Mouse (Mus musculus) CD8-positive naive resting alpha-beta T cell, adult 57 days (primary cell): ENCODE results near the gene Spdye4a. TPM values are rescaled to one million over a fixed set of nuclear protein-coding genes. Genes with fewer than 3 reads are reported as not detected.

Source experiments
- total RNA-seq: library from RNA; stranded (reverse); gene quantifications from one replicate; pipeline ENCODE4 v1.2.4, GENCODE M21; 2023

Spdye4a gene
- not detected for total RNA-seq

DNA sequence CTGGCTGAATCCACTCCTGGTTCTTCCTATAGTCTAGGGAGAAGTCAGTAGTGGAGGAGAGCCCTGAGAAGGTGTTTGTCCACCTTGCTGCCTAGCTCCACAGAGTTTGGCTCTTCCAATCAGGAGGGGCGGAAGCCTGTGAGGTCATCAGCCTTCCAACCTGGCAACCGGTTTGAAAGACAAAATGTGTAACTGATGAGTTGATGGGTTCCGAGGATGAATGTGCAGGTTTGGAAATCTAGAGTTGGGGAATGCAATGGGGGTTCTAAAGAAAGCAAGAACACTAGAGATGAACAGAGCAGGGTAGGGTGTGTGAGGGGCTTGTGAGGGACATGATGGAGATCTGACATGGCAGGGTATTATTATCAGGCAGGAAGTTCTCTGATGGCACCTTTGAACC, at the start of gene Spdye4a:
Spdye4a (minus strand) TSS at position 101 of the 400 bp plus-strand sequence.

DNA sequence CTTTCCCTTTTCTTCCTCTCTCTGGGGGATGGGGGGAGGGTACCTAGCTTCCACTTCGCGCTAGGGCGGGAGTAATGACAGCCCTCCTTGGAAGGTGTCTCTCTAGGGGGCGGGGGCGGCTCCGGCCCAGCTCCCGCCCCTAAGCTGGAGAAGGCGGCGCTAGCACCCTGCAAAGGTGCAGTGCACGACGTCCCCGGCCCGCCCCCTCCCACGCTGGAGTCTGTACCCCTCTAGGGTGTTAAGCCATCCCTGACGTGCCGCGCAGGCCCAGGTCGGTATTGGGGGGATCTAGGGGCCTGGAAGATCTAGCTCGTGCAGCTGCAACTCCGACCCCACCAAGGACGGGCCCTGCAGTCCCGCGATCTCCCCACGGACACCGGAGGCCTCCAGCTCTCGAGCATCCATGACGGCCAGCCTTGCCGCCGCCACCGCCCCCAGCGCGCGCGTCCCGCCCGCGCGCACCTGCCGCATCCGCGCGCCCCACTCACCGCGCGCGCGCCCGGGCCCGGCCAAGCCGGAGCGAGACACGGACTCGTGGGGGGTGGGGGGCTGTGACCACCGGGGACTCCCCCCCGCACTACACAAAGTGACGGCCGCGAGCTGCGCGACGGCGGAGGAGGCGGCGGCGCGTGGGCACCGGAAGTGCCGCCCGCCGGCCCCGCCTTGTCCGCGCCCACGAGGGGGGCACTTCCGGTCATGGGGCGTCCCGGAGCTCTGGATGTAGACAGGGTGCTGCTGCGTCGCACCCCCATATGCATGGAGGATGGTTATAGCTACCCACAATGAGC, 42.9 kb upstream of the Spdye4a start, which contains the start of gene Zfp316:
Zfp316 (minus strand) TSS at position 660 of the 788 bp plus-strand sequence.

DNA sequence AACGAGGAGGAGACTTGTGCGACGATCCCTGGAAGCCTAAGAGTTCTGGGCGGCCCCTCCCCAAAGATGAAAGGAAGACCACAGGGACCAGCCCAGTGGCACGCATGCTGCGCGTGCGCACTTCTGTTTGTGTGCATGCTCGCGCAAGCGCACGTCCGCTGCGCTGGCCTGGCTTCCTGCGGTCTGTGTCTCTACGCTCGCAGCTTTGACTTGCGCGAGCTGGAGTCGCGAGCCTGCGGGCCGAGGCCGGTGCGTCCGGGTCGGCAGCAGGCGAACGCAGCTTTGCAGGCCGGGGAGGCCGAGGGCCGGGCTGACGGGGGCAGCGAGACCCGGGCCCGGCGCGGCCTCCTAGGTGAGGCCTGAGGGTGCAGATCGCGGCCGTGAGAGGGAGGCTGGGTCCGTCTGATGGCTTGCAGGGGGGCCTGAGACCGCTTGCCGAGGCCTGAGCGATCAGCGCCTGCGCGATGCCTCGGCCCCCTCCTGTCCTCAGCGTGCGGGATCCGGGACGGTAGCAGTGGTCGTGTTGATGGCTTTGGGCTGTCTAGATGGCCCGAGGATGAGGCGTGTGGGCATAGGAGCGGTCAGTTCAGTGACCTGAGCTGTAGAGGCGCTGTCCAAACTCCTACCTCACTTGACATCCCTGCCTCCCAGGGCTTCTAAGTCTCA, 8.5 kb upstream of the Spdye4a start, which contains the start of gene Zfp12:
Zfp12 (plus strand) TSS at position 136 of the 666 bp plus-strand sequence.

DNA sequence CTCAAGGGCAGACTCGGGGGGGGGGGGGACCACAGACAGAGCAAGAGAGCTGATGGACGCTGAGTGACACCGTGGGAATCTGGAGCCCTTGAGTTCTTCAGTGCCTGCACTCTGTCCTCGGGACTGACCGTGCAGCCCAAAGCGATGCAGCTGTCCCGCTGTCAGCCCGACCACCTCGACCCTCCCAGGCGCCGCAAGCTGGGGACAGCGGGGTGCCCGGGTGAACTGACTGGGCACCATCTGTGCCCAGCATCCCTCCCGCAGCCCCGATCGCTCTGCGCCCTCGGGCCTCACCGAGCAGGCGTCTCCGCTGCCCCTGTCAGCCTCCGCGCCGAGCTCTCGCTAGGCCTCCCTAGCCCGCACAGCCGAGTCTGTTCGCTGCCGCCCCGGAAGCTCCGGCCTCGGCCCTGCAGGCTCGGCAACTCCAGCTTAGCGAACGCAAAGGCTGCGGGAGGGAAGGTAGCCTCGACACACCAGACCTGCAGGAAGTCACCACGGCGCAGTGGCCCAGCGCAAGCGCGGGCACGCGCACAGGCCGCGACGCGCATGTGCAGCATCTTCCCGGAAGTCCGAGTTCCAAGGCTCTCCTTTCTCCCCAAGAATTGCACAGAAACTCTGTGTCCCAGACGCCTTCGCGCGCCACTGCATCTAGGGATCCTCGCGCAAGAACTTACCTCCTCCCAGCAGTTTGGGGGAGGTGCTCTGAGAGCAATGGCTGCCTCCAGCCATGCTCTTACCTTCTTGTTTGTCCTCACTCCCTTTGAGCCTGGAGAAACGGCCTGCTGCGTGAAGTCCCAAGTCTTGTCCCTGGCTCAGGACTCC, 46.2 kb downstream of the Spdye4a start, which contains the start of the genes Rbak and Spdye4b:
Rbak (minus strand) TSS at position 521 of the 822 bp plus-strand sequence.
Spdye4b (plus strand) TSS at position 763 of the 822 bp plus-strand sequence.

Other genes starting within 250 kb of the Spdye4a start
- gene Rnf216, start 113.9 kb downstream of the Spdye4a start, total RNA-seq = 9.7 TPM
- 0.31 TPM for gene Olfr718-ps1, start 79.3 kb downstream of the Spdye4a start, total RNA-seq
- 10.6 TPM for gene Rbak, start 46.1 kb downstream of the Spdye4a start, total RNA-seq
- gene Spdye4b, start 45.9 kb downstream of the Spdye4a start, total RNA-seq = not detected
- gene Zfp12, start 8.3 kb upstream of the Spdye4a start, total RNA-seq = 30.6 TPM
- gene Zfp316, start 43.1 kb upstream of the Spdye4a start, total RNA-seq = 2.0 TPM
- 0.46 TPM for gene Zfp853, start 66.7 kb upstream of the Spdye4a start, total RNA-seq
- gene E130309D02Rik, start 88.5 kb upstream of the Spdye4a start, total RNA-seq = 32.6 TPM
- 62.1 TPM for gene Zdhhc4, start 102.4 kb upstream of the Spdye4a start, total RNA-seq
- not detected for gene Grid2ip, start 130.4 kb upstream of the Spdye4a start, total RNA-seq
- 27.3 TPM for gene Kdelr2, start 176.9 kb upstream of the Spdye4a start, total RNA-seq
- 9.5 TPM for gene Daglb, start 237.7 kb upstream of the Spdye4a start, total RNA-seq